ENCODE assay signal across 9 mouse cellular contexts in the genomic region with DNA sequence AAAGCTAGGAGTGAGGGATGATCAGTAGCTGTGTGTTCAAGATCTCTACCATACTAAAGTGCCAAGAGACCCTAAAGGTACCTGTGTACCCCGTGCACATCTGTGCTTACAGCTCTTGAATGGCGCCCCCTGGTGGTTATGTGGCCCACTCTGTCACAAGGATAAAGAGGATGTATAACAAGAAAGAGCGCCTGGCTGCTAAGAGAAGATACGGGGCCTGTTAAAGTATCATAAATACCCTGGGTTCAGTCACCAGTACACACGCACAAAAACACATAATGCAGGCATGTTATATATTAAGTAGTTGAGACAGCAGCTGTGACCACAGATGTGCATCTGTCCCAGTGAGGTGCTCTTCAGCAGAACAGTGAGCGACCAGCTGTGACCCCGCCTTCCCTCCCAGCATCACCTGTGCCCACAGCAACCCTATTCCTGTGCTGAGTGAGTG. TPM values are rescaled to one million over a fixed set of nuclear protein-coding genes. Genes with fewer than 3 reads are reported as not detected.
DNase-seq lines count a peak whose midpoint lies in the region; ATAC-seq and TF ChIP-seq lines count a peak whose summit lies in the region.
"Had no signal": no experiment of that assay in that cellular context is flagged by ENCODE, and none has a peak within 500 bp of the region (broad histone marks: within the 10 kb centered on the region; RNA-seq: fewer than 3 reads in every experiment).

No protein-coding gene starts in this region.

- peak; percentile 78 to 80 for DNase-seq in cerebellum, postnatal 10 days
- peak; percentile 58 for DNase-seq in c-Kit-negative CD71-positive TER-119-positive erythroid progenitor cells, embryonic 14.5 days (ENCODE audit: low read depth, low spot score)
- peak; percentile 57 for DNase-seq in heart, postnatal 0 days (ENCODE audit: low spot score)
- DNase-seq in limb, embryonic 11.5 days (ENCODE audit: low spot score) = peak; percentile 85
- peak; percentile 86 for DNase-seq in thymus, postnatal 14 days

- H3K9ac ChIP-seq in heart, postnatal 0 days (replicated peaks; ENCODE audit: low read depth, low read length) = no peak overlapping the region
- H3K9ac ChIP-seq in limb, embryonic 11.5 days (ENCODE audit: low read length) = no peak overlapping the region
- H3K9ac ChIP-seq: stomach, embryonic 15.5 days had no signal

- H3K27me3 ChIP-seq in heart, postnatal 0 days (ENCODE audit: control insufficient read depth, insufficient read depth, low read length) = no peaks in the 10 kb centered on the region
- H3K27me3 ChIP-seq in limb, embryonic 11.5 days (ENCODE audit: control insufficient read depth, insufficient read depth, low read length) = no peaks in the 10 kb centered on the region
- H3K27me3 ChIP-seq: stomach, embryonic 15.5 days had no signal

- TF ChIP-seq CTCF in heart, postnatal 0 days (IDR thresholded peaks at IDR 0.05; ENCODE audit: low read depth) = peak; percentile 81

- WGBS in heart, postnatal 0 days = 56% methylated on average over 7 of the region's 7 CpGs
- WGBS in limb, embryonic 11.5 days = 63% methylated on average over 7 of the region's 7 CpGs

- no peak overlapping the region for H3K4me3 ChIP-seq in heart, postnatal 0 days (ENCODE audit: low read depth, low read length)
- no peak overlapping the region for H3K4me3 ChIP-seq in limb, embryonic 11.5 days (ENCODE audit: low read depth, low read length)
- H3K4me3 ChIP-seq: stomach, embryonic 15.5 days had no signal

- no peak for TF ChIP-seq EP300 in heart, postnatal 0 days (IDR thresholded peaks at IDR 0.05; ENCODE audit: low read depth)

- H3K9me3 ChIP-seq in heart, postnatal 0 days (replicated peaks; ENCODE audit: control insufficient read depth, low read length) = no peaks in the 10 kb centered on the region
- no peaks in the 10 kb centered on the region for H3K9me3 ChIP-seq in limb, embryonic 11.5 days (ENCODE audit: control insufficient read depth, low read length)
- H3K9me3 ChIP-seq: stomach, embryonic 15.5 days had no signal

- no peak overlapping the region for H3K4me2 ChIP-seq in heart, postnatal 0 days (ENCODE audit: low read depth, low read length)
- H3K4me2 ChIP-seq in limb, embryonic 11.5 days (ENCODE audit: low read depth, severe bottlenecking) = no peak overlapping the region
- H3K4me2 ChIP-seq: stomach, embryonic 15.5 days had no signal

- ATAC-seq in cerebellum, adult (ENCODE audit: insufficient number of reproducible peaks, low FRiP score, low TSS enrichment) = no peak
- peak; percentile 60 for ATAC-seq in CD4-positive, CD25-positive, alpha-beta regulatory T cell, adult 4 months
- ATAC-seq in heart, postnatal 0 days (ENCODE audit: insufficient read depth, low read depth) = peak; percentile 25; the same call in 1 of the 2 replicates
- no peak for ATAC-seq in limb, embryonic 11.5 days (ENCODE audit: insufficient number of reproducible peaks, low FRiP score, low TSS enrichment, low read depth)
- peak; percentile 56 for ATAC-seq in monocyte, adult 5-6 weeks (replicated peaks; ENCODE audit: insufficient number of reproducible peaks, low FRiP score, low TSS enrichment, poor library complexity, severe bottlenecking)

- H3K27ac ChIP-seq in heart, postnatal 0 days (ENCODE audit: low read depth) = no peak overlapping the region
- H3K27ac ChIP-seq in limb, embryonic 11.5 days (replicated peaks; ENCODE audit: low read depth, low read length) = no peak overlapping the region
- H3K27ac ChIP-seq: stomach, embryonic 15.5 days had no signal

- peaks cover 46% of the 10 kb centered on the region for H3K36me3 ChIP-seq in heart, postnatal 0 days (replicated peaks; ENCODE audit: control insufficient read depth, insufficient read depth, low read length)
- peaks cover 15% of the 10 kb centered on the region; the same call in 1 of the 2 replicates for H3K36me3 ChIP-seq in limb, embryonic 11.5 days (ENCODE audit: control insufficient read depth, insufficient read depth, low read length)

- no peaks in the 10 kb centered on the region for H3K4me1 ChIP-seq in heart, postnatal 0 days (ENCODE audit: control insufficient read depth, insufficient read depth)
- H3K4me1 ChIP-seq in limb, embryonic 11.5 days (ENCODE audit: control insufficient read depth, insufficient read depth, low read length) = no peaks in the 10 kb centered on the region

RNA-seq across cellular contexts. Expression of a gene that starts 30.7 kb away (rescaled TPM):
- 10 to 100 TPM; 22.4 to 23.9 TPM for polyA plus RNA-seq in CD4-positive, CD25-positive, alpha-beta regulatory T cell, adult 4 months (2017; shearing (Covaris generic))
- 3,422 and 3,660 TPM in 2 replicates for total RNA-seq in heart, postnatal 0 days (2014; rRNA removed; ENCODE audit: low replicate concordance)
- 2,757 and 2,826 TPM in 2 replicates for polyA plus RNA-seq in heart, postnatal 0 days (2015; fragmentation: Nextera tagmentation; extraction: Ambion mirVana)
- 540 and 555 TPM in 2 replicates for polyA plus RNA-seq in limb, embryonic 11.5 days (2014; fragmentation: Nextera tagmentation; extraction: Ambion mirVana)
- 23.3 to 27.2 TPM (median 24.2 TPM) in 3 replicates for total RNA-seq in monocyte, adult 5-6 weeks (2017)

RNA-seq across cellular contexts. Expression of a gene that starts 59.9 kb away (rescaled TPM):
- polyA plus RNA-seq in CD4-positive, CD25-positive, alpha-beta regulatory T cell, adult 4 months (2017; shearing (Covaris generic)) = 1 to 10 TPM; 4.1 to 7.0 TPM
- total RNA-seq in heart, postnatal 0 days (2014; rRNA removed; ENCODE audit: low replicate concordance) = 25.5 and 29.7 TPM in 2 replicates
- 7.5 TPM in 2 replicates for polyA plus RNA-seq in heart, postnatal 0 days (2015; fragmentation: Nextera tagmentation; extraction: Ambion mirVana)
- polyA plus RNA-seq in limb, embryonic 11.5 days (2014; fragmentation: Nextera tagmentation; extraction: Ambion mirVana) = 15.4 and 17.0 TPM in 2 replicates
- total RNA-seq in monocyte, adult 5-6 weeks (2017) = 55.9 to 77.3 TPM (median 60.7 TPM) in 3 replicates

Comparison
In these comparisons a context has a peak if more than half of its experiments do, and no peak if none do; other contexts are left out.
1. ATAC-seq: peak in CD4-positive, CD25-positive, alpha-beta regulatory T cell, adult 4 months (single experiment), heart, postnatal 0 days (single experiment) and monocyte, adult 5-6 weeks (single experiment); none in cerebellum, adult (single experiment) and limb, embryonic 11.5 days (single experiment).
2. RNA of a gene that starts 30.7 kb away (polyA plus RNA-seq): 2,757 to 2,826 TPM in heart, postnatal 0 days and 540 to 555 TPM in limb, embryonic 11.5 days; 22.4 to 23.9 TPM in CD4-positive, CD25-positive, alpha-beta regulatory T cell, adult 4 months; every median in the first group is over 10 times any median in the second.
3. Peak in every context shown above with its lines, with median percentiles within 50 percentile points of each other: DNase-seq.